Mouse (Mus musculus): ENCODE measurements around the gene Gstk1.

Gene Gstk1

GRCm38 (mm10) chr6:42264626-42265312 is 19.0 kb downstream of the Gstk1 start, which contains the start of gene Casp2:
Gene Casp2 (plus strand): TSS chr6:42264985.
- CTCF ChIA-PET, result interaction anchor here (0.5 to 1.6 kb wide), 12 partner anchors 19 to 660 kb away, joined by 3 to 10 read pairs (median 4); partner anchors contain the start of genes Gstk1 (in 2 of the 4), Ephb6 (in 1 of the 4) and Zyx (in 1 of the 4)
- POLR2A ChIA-PET, result interaction anchor here in 2 of 4 experiments (0.6 to 3.1 kb wide), 16 partner anchors 10 to 1401 kb away, joined by 3 to 13 read pairs (median 3); partner anchors contain the start of genes Gstk1 (in 2 of the 2), Clcn1 (in 1 of the 2), Tpk1 (in 1 of the 2) and Zyx (in 1 of the 2)

GRCm38 (mm10) chr6:42265391-42266330 is 19.9 kb downstream of the Gstk1 start:
- ChIA-PET POLR2A (interaction anchor here in 2 of 4 experiments (0.6 to 3.1 kb wide), 18 partner anchors 9 to 1400 kb away, joined by 3 to 13 read pairs (median 3); partner anchors contain the start of genes Gstk1 (in 2 of the 2), Clcn1 (in 1 of the 2), Tpk1 (in 1 of the 2) and Zyx (in 1 of the 2)), CTCF (interaction anchor here in 2 of 4 experiments (0.8 to 1.3 kb wide), 2 partner anchors 20 to 661 kb away, joined by 3 to 4 read pairs; partner anchors contain the start of genes Ephb6 (in 1 of the 2) and Gstk1 (in 1 of the 2))

GRCm38 (mm10) chr6:42270817-42271216 is 25.1 kb downstream of the Gstk1 start:
- ChIA-PET POLR2A (interaction anchor here in 2 of 4 experiments (0.9 to 7.2 kb wide), 3 partner anchors 12 to 24 kb away, joined by 4 to 63 read pairs (median 4); partner anchors contain the start of gene Clcn1 (in 1 of the 2)), CTCF (no interaction called here)

GRCm38 (mm10) chr6:42276151-42276550 is 30.4 kb downstream of the Gstk1 start:
- ChIA-PET CTCF (no interaction called here), POLR2A (interaction anchor here in 2 of 4 experiments (1.2 to 7.2 kb wide), 5 partner anchors 8 to 62 kb away, joined by 3 to 63 read pairs (median 4); partner anchors contain the start of genes Clcn1 (in 2 of the 2) and Casp2 (in 1 of the 2))

- ChIA-PET CTCF (interaction anchor here in 3 of 4 experiments (0.5 to 0.9 kb wide), 4 partner anchors 42 to 426 kb away, joined by 3 to 6 read pairs (median 3); partner anchors contain the start of gene Fam131b (in 1 of the 3)), POLR2A (interaction anchor here in 2 of 4 experiments (0.7 to 6.1 kb wide), 13 partner anchors 8 to 66 kb away, joined by 3 to 63 read pairs (median 3); partner anchors contain the start of genes Casp2 (in 1 of the 2) and Zyx (in 1 of the 2))
These were observed 37.3 kb downstream of the Gstk1 start for GRCm38 (mm10) chr6:42282865-42283528.

- CTCF ChIA-PET, result interaction anchor here in 1 of 4 experiments (0.7 kb wide), 1 partner anchor 62 kb away, joined by 14 read pairs; no protein-coding TSS in a partner anchor
These were observed 40.7 kb downstream of the Gstk1 start, which contains the start of gene Clcn1 for GRCm38 (mm10) chr6:42286448-42286847. Gene Clcn1 (plus strand): TSS chr6:42286685.

GRCm38 (mm10) chr6:42287562-42287961 is 41.8 kb downstream of the Gstk1 start:
- ChIA-PET CTCF (interaction anchor here in 1 of 4 experiments (0.7 kb wide), 1 partner anchor 37 kb away, joined by 4 read pairs; the partner anchor contains the start of gene Fam131b), POLR2A (interaction anchor here in 2 of 4 experiments (0.9 to 6.1 kb wide), 5 partner anchors 9 to 23 kb away, joined by 3 to 63 read pairs (median 4); partner anchors contain the start of gene Casp2 (in 1 of the 2))

More at GRCm38 (mm10) chr6:42286448-42286847, 40.7 kb downstream of the Gstk1 start, which contains the start of gene Clcn1:
- POLR2A ChIA-PET, result interaction anchor here in 3 of 4 experiments (0.7 to 6.1 kb wide), 9 partner anchors 8 to 864 kb away, joined by 3 to 63 read pairs (median 4); partner anchors contain the start of gene Casp2 (in 1 of the 3)

GRCm38 (mm10) chr6:42293327-42293726 is 47.6 kb downstream of the Gstk1 start:
- POLR2A ChIA-PET, result interaction anchor here in 1 of 4 experiments (1.4 kb wide), 1 partner anchor 16 kb away, joined by 3 read pairs; no protein-coding TSS in a partner anchor
- CTCF ChIA-PET, result no interaction called here

GRCm38 (mm10) chr6:42295549-42296094 is 49.9 kb downstream of the Gstk1 start:
- ChIA-PET CTCF (no interaction called here), POLR2A (interaction anchor here in 1 of 4 experiments (1.2 kb wide), 2 partner anchors 9 to 24 kb away, joined by 3 to 4 read pairs; partner anchors contain the start of gene Clcn1)

GRCm38 (mm10) chr6:42299362-42299761 is 53.6 kb downstream of the Gstk1 start:
- CTCF ChIA-PET, result interaction anchor here in 2 of 4 experiments (1.2 to 2.0 kb wide), 2 partner anchors 25 to 26 kb away, joined by 4 read pairs; partner anchors contain the start of gene Fam131b (in 1 of the 2)
- POLR2A ChIA-PET, result interaction anchor here in 2 of 4 experiments (0.9 to 2.9 kb wide), 9 partner anchors 9 to 72 kb away, joined by 3 to 6 read pairs (median 3); partner anchors contain the start of gene Casp2 (in 1 of the 2)
